Mouse (Mus musculus): ENCODE data around the gene Plpp6. TPM values are rescaled to one million over a fixed set of nuclear protein-coding genes. Genes with fewer than 3 reads are reported as not detected.

Plpp6 gene
- polyA plus RNA-seq, 1 experiment, result 14.2 TPM

DNA sequence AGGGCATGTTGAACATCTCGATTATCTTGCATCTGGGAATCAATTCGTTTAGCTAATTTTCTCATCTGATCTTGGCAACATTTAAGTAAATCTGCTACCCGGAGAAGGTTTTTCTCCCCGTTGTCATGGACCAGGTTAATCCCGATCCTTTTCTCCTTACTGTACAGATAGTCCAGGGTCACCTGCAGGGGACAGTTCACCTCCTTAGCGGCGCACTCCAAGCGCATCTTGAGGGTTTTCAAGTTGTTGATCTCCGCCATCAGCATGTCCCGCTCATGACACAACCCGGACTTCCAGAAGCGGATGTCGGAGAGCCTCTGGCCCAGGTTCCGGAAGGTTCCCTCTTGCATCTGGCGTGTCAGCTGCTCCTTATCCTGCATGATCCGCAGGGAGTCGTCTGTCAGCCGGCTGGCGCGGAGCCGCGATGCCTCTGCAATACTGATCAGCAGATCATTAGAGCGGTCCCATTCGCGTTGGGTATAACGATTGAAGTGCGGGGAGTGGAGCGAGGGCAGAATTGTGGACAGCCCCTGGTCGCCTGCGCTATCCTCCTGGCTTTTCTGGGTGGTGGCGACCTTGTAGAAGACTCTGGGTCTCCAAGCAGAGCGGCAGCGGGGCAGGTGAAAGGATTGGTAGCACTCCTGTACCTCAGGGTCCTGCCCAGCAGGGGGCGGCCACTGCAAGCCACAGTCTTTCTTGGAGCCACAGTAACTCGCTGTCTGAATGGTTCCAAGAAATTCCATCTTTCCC, 11.3 kb downstream of the Plpp6 start:
- no peaks in the 10 kb centered on the region for H3K4me1 ChIP-seq (ENCODE audit: control insufficient read depth, insufficient read depth, low read length)
- peak; percentile 86 for TF ChIP-seq CTCF (conservative IDR thresholded peaks at IDR 0.05; ENCODE audit: insufficient read depth, insufficient read length, low read depth, low read length)
- TF ChIP-seq POLR2A (IDR thresholded peaks at IDR 0.05; ENCODE audit: low read depth, low read length), result no peak
- peak overlapping the region; percentile 33 for H3K4me3 ChIP-seq (ENCODE audit: insufficient read depth, low read depth, low read length)
- DNase-seq, result peak; percentile 90
- no peak overlapping the region for H3K27ac ChIP-seq (ENCODE audit: insufficient read depth, low read depth, low read length)
- H3K27me3 ChIP-seq (replicated peaks; ENCODE audit: control insufficient read depth, insufficient read depth, low read length), result no peaks in the 10 kb centered on the region; the same call in 1 of the 2 replicates
- WGBS, result 23% methylated on average over 35 of the region's 35 CpGs
- H3K36me3 ChIP-seq (ENCODE audit: control insufficient read depth, insufficient read depth, low read length), result no peaks in the 10 kb centered on the region

DNA sequence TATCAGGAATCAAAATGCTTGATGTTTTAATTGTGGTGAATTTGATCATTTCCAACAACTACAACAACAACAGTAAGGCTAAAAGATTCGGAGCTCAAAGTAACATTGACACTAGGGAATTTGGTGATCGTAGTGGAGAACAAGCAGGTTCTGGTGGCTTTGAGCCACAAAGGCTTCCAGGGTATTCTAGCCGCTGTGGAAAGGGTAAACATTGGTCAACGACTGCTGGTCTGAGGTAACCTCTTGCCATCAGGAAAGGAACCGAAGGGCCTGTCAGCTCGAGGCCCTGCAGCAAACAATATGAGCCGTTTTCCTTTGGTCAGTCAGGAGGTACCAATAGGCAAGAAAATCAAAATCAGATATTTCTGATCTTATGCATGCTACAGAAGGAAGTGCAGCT, 18.9 kb downstream of the Plpp6 start:
- no peak overlapping the region for H3K4me3 ChIP-seq (ENCODE audit: insufficient read depth, low read depth, low read length)
- H3K36me3 ChIP-seq (ENCODE audit: control insufficient read depth, insufficient read depth, low read length), result no peaks in the 10 kb centered on the region
- no peak overlapping the region for H3K27ac ChIP-seq (ENCODE audit: insufficient read depth, low read depth, low read length)
- WGBS, result 77% methylated on average over 7 of the region's 7 CpGs
- H3K4me1 ChIP-seq (ENCODE audit: control insufficient read depth, insufficient read depth, low read length), result no peaks in the 10 kb centered on the region
- H3K27me3 ChIP-seq (replicated peaks; ENCODE audit: control insufficient read depth, insufficient read depth, low read length), result no peaks in the 10 kb centered on the region
- TF ChIP-seq POLR2A (IDR thresholded peaks at IDR 0.05; ENCODE audit: low read depth, low read length), result no peak
- DNase-seq, result no peak

DNA sequence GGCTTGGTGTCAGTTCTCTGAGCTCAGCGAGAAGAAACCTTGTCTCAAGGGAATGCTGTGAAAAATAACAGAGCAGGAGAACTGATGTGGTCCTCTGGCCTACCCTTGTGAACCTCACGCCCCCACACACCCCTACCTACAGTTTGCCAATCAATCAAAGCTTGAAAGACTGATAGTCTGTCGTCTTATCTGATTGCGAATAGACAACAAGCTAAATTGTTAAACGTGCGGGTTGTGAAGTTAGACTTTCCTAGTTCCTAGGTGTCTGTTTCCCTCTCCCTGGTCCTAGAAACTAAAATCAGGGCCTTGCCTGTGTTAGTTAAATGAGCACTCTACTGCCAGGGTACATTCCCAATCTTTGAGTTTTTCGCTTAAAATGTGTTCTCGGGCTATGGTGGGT, 25.8 kb downstream of the Plpp6 start:
- no peak for DNase-seq
- H3K4me1 ChIP-seq (ENCODE audit: control insufficient read depth, insufficient read depth, low read length), result peaks cover 3% of the 10 kb centered on the region; the same call in 1 of the 2 replicates
- H3K4me3 ChIP-seq (ENCODE audit: insufficient read depth, low read depth, low read length), result no peak overlapping the region; the same call in 1 of the 2 replicates
- no peaks in the 10 kb centered on the region for H3K36me3 ChIP-seq (ENCODE audit: control insufficient read depth, insufficient read depth, low read length)
- WGBS, result 64% methylated on average over 8 of the region's 8 CpGs
- peak overlapping the region; percentile 95 for H3K27ac ChIP-seq (ENCODE audit: insufficient read depth, low read depth, low read length)
- TF ChIP-seq POLR2A (IDR thresholded peaks at IDR 0.05; ENCODE audit: low read depth, low read length) (no peak), CTCF (conservative IDR thresholded peaks at IDR 0.05; ENCODE audit: insufficient read depth, insufficient read length, low read depth, low read length) (no peak)
- H3K27me3 ChIP-seq (replicated peaks; ENCODE audit: control insufficient read depth, insufficient read depth, low read length), result no peaks in the 10 kb centered on the region

DNA sequence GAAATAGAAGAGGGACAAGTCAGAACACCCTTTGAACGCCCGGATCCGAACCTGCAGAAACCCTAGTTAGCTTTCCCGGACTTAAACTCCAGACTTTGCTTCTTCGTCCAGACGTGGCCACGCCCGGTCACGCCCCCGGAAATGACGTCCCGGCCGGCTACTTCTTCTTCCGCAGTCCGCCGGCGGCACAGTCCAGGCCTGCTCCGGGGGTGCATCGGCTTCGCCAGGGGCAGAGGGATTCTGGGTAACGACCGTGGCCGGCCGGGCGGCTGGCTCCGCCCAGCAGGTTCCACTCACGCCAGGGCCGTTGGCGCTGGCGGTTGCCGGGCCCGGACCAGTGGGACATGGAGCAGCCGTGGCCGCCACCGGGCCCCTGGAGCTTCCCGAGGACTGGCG, 26.4 kb downstream of the Plpp6 start, which contains the start of gene Cdc37l1:
Gene Cdc37l1 (plus strand): TSS at position 159 of the 396 bp plus-strand sequence.
- no peaks in the 10 kb centered on the region for H3K27me3 ChIP-seq (replicated peaks; ENCODE audit: control insufficient read depth, insufficient read depth, low read length)
- 0 out of 2 replicates have a peak, but pooled peaks cover 3% of the 10 kb centered on the region for H3K36me3 ChIP-seq (ENCODE audit: control insufficient read depth, insufficient read depth, low read length)
- peaks cover 3% of the 10 kb centered on the region; the same call in 1 of the 2 replicates for H3K4me1 ChIP-seq (ENCODE audit: control insufficient read depth, insufficient read depth, low read length)
- peak; percentile 99 for DNase-seq
- WGBS, result under 1% methylated on average over 37 of the region's 37 CpGs
- TF ChIP-seq POLR2A (IDR thresholded peaks at IDR 0.05; ENCODE audit: low read depth, low read length) (peak; percentile 64), CTCF (conservative IDR thresholded peaks at IDR 0.05; ENCODE audit: insufficient read depth, insufficient read length, low read depth, low read length) (no peak)
- peak within 1 kb of the TSS; percentile 95 for H3K27ac ChIP-seq (ENCODE audit: insufficient read depth, low read depth, low read length)
- H3K4me3 ChIP-seq (ENCODE audit: insufficient read depth, low read depth, low read length), result peak within 1 kb of the TSS; percentile 68

DNA sequence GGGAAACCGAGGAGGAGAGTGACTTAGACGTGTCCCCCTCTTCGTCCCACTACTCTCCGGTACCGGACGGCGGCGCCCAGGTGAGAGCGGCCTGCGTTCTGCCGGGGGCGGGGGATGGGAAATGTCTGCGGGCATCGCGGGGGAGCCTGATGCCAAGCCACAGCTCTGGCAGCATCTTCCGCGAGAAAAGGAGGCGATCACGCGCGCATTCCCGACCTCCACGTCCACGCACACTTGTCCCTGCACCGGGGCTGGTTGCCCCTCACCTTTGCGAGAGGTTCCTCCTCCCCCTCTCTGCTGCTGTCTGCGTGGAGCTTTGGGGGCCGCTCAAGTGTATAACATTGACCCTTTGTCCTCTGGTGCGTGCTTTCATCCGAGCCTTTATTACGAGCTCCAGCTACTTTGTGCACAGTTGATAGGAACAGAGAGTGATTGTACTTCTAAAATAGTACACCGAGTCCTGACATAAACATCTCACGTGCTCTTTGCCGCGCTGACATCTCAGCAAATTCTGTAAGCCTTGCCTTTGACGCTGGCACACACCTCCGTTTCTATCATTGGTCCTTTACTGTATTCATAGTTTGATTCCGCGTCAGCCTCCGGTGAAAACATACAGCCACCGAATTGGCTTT, 27.0 kb downstream of the Plpp6 start:
- Histone ChIP-seq H3K27me3 (replicated peaks; ENCODE audit: control insufficient read depth, insufficient read depth, low read length) (no peaks in the 10 kb centered on the region), H3K36me3 (ENCODE audit: control insufficient read depth, insufficient read depth, low read length) (0 out of 2 replicates have a peak, but pooled peaks cover 5% of the 10 kb centered on the region), H3K27ac (ENCODE audit: insufficient read depth, low read depth, low read length) (peak overlapping the region; percentile 76), H3K4me3 (ENCODE audit: insufficient read depth, low read depth, low read length) (peak overlapping the region; percentile 68), H3K4me1 (ENCODE audit: control insufficient read depth, insufficient read depth, low read length) (peaks cover 3% of the 10 kb centered on the region; the same call in 1 of the 2 replicates)
- WGBS, result under 1% methylated on average over 41 of the region's 41 CpGs
- DNase-seq, result peak; percentile 53
- TF ChIP-seq POLR2A (IDR thresholded peaks at IDR 0.05; ENCODE audit: low read depth, low read length) (no peak), CTCF (conservative IDR thresholded peaks at IDR 0.05; ENCODE audit: insufficient read depth, insufficient read length, low read depth, low read length) (no peak)

DNA sequence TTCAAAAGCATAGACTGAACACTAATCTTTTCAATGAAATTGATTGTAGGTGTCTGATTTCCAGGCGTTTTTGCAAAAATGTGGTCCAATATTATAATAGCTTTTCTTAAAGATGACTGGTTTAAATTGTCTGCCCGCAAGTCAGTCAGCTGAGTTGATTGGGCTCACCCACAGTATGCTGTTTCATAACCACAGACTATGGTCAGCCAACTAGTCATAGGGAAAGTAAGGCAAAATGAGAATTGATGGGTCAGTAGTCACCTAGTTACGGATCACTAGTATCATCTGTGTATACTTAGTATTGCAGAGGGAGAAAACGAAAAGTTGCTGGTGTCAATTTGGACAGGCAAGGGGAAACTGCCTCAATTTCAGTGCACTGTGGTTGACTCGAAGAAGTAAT, 27.6 kb downstream of the Plpp6 start:
- 0 out of 2 replicates have a peak, but pooled peaks cover 5% of the 10 kb centered on the region for H3K36me3 ChIP-seq (ENCODE audit: control insufficient read depth, insufficient read depth, low read length)
- TF ChIP-seq POLR2A (IDR thresholded peaks at IDR 0.05; ENCODE audit: low read depth, low read length) (no peak), CTCF (conservative IDR thresholded peaks at IDR 0.05; ENCODE audit: insufficient read depth, insufficient read length, low read depth, low read length) (no peak)
- no peaks in the 10 kb centered on the region for H3K27me3 ChIP-seq (replicated peaks; ENCODE audit: control insufficient read depth, insufficient read depth, low read length)
- H3K27ac ChIP-seq (ENCODE audit: insufficient read depth, low read depth, low read length), result peak overlapping the region; percentile 76; the same call in 1 of the 2 replicates
- 46% methylated on average over 5 of the region's 5 CpGs for whole genome bisulfite sequencing
- DNase-seq, result peak; percentile 36
- peak overlapping the region; percentile 68 for H3K4me3 ChIP-seq (ENCODE audit: insufficient read depth, low read depth, low read length)
- H3K4me1 ChIP-seq (ENCODE audit: control insufficient read depth, insufficient read depth, low read length), result peaks cover 3% of the 10 kb centered on the region; the same call in 1 of the 2 replicates

DNA sequence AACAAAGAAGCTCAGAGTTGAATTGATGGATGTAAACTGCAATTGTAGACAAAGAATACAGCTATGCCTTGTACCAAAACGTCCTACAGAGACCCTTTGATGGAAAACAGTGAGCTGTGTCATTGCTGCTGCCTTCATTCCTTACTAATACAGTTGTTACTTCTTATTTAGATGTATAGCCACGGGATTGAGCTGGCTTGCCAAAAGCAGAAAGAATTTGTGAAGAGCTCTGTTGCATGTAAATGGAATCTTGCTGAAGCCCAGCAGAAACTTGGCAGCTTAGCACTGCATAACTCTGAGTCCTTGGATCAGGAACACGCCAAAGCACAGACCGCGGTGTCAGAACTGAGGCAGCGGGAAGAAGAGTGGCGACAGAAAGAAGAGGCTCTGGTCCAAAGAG, 31.1 kb downstream of the Plpp6 start:
- H3K27ac ChIP-seq (ENCODE audit: insufficient read depth, low read depth, low read length), result no peak overlapping the region
- no peak overlapping the region for H3K4me3 ChIP-seq (ENCODE audit: insufficient read depth, low read depth, low read length)
- WGBS, result 69% methylated on average over 7 of the region's 7 CpGs

More for the DNA sequence above, 31.1 kb downstream of the Plpp6 start:
- H3K36me3 ChIP-seq (ENCODE audit: control insufficient read depth, insufficient read depth, low read length), result peaks cover 6% of the 10 kb centered on the region; the same call in 1 of the 2 replicates
- no peaks in the 10 kb centered on the region for H3K27me3 ChIP-seq (replicated peaks; ENCODE audit: control insufficient read depth, insufficient read depth, low read length)
- peak; percentile 14 for DNase-seq
- H3K4me1 ChIP-seq (ENCODE audit: control insufficient read depth, insufficient read depth, low read length), result peaks cover 3% of the 10 kb centered on the region; the same call in 1 of the 2 replicates
- TF ChIP-seq POLR2A (IDR thresholded peaks at IDR 0.05; ENCODE audit: low read depth, low read length) (no peak), CTCF (conservative IDR thresholded peaks at IDR 0.05; ENCODE audit: insufficient read depth, insufficient read length, low read depth, low read length) (no peak)

Measured in kidney, adult 2 months (tissue).